Mouse (Mus musculus) gastrocnemius, postnatal 36 days (tissue): ENCODE measurements around the gene Bsn. TPM values are rescaled to one million over a fixed set of nuclear protein-coding genes. Genes with fewer than 3 reads are reported as not detected.
"Not testable (repeated sequence)": the region's sequence is repeated elsewhere in the genome, so short reads cannot be mapped to it uniquely, and the experiment has no call there.

Experiments used
- DNase-seq, 2 experiments: peaks; one replicate each; pipeline ENCODE4 v3.0.0; 2022
- intact Hi-C: fragments of 180-260 bp; cut with DNase I; formaldehyde crosslinking; loops from one replicate; pipeline ENCODE4 v1.15.1; 2025
- total RNA-seq, 2 experiments: library from RNA; stranded (reverse); gene quantifications; 2 replicates each; pipeline ENCODE4 v1.2.3; 2021

Bsn gene
- total RNA-seq, 2 experiments from 2014 or later = 0.05 TPM

DNA sequence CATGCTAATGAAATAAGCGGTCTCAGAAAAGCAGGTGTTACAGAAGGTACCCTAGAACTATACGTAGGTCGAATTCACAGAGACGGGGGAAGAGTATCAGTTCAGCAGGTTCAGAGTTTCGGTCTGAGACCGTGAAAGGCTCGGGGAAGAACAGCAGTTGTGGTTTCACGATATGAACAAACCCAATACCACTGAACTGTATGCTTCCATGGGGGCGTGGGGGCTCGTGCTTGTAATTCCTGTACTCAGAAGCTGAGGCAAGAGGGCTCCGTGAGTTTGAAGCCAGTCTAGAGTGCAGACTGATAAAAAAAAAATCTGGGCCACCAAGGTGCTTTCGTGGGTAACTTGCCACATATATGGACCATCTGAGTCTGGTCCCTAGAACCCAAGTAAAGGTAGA is 35.4 kb downstream of the Bsn start:
- intact Hi-C loops = no loop called here
- DNase-seq = no peak

DNA sequence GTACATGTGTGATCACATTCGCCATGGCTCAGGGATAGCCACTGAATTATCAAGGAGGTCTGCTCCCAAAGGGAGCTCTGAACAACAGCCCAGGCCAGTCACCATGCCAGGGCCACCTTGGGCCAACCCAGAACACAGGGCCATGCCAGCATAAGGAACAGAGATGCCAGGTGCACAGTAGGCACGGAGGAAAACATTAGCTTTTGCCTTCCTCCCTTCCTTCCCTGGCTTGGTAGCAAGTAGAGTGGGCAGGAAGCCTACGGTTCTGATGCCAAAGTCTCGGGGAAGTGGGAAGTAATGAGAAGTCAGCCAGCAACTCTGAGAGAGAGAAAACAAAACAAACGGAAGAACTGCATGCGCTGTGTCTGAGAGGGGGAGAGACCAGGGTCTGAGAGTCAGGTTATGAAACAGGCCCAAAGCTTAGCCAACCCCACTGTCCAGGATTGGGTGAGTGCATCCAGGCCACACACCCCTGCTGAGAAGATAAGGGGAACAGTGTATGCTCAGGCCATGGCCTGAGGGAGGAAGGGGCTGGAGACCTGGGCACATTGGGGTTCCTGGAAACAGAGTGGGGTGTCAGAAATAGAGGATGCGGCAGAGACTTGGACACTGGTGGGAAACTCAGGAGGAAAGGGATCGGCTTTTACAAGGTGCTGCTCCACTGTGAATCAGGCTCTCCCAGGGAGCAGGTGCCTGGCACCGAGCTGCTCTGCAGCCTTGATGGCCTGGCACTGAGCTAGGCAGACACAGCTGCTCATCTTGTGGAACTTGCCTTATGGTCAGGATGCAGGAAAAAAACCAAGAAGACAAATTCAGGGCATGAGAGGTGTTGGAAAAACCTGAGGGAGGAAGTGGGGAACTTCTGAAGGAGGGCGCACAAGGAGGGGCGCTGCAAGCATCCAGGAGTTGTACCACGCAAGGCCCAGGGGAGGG is 36.4 kb downstream of the Bsn start:
- intact Hi-C loops = no loop called here

DNA sequence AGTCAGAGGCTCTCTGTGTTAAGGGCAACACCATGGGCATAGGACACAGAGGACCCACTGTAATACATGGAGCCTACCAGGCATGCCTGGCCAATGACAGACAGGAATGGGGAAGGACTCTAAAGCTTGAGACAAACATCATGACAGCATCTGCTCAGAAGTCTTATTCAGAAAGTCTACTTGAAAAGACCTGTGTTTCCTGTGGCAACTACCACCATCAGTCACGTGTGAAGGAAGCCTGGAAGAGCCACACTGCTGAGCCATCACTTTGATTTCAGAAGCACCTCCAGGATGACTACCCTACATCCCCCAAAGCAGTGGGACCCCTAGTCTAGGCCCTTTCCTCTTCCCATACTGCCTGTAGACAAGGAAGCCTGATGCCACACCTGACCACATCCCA is 39.7 kb downstream of the Bsn start:
- intact Hi-C loops = no loop called here

More for the DNA sequence above, 36.4 kb downstream of the Bsn start:
- DNase-seq = no peak

GRCm38 (mm10) chr9:108149817-108150216 is 40.4 kb downstream of the Bsn start:
- DNase-seq = no peak
- intact Hi-C loops = no loop called here

More for the DNA sequence above, 39.7 kb downstream of the Bsn start:
- no peak for DNase-seq

GRCm38 (mm10) chr9:108147606-108148005 is 42.6 kb downstream of the Bsn start:
- no peak for DNase-seq
- intact Hi-C loops = no loop called here

- intact Hi-C loops = no loop called here
- no peak for DNase-seq
These were observed 43.7 kb downstream of the Bsn start for GRCm38 (mm10) chr9:108146451-108146850.

- no peak for DNase-seq
- intact Hi-C loops = no loop called here
These were observed 44.4 kb downstream of the Bsn start for GRCm38 (mm10) chr9:108145740-108146139.

GRCm38 (mm10) chr9:108144371-108145270 is 45.6 kb downstream of the Bsn start:
- no peak for DNase-seq
- intact Hi-C loops = loop anchor here (5.0 kb wide), 1 partner anchor 38 kb away; no protein-coding TSS in a partner anchor

- DNase-seq = no peak
- intact Hi-C loops = loop anchor here (5.0 kb wide), 1 partner anchor 39 kb away; no protein-coding TSS in a partner anchor
These were observed 46.7 kb downstream of the Bsn start for GRCm38 (mm10) chr9:108143470-108143869.

DNA sequence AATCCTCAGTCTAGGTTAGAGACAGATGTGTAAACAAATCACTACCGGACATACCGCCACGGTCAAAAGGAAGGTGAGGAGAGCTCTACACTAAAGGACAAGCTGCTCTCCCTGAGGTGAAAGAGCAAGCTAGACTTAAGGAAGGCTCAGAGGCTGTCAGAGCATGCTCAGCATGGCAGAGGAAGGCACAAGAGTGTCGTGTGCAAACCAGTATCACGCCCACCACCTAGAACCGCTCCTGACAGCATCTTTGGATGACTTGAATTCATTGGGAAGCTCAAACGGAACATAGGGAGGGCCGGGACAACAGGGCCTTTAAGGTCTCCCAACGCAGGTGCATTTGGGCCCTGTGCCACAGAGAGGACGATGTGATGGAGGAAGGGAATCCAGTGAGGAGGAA is 48.8 kb downstream of the Bsn start:
- intact Hi-C loops = loop anchor here (5.0 kb wide), 1 partner anchor 41 kb away; no protein-coding TSS in a partner anchor
- DNase-seq = no peak

DNA sequence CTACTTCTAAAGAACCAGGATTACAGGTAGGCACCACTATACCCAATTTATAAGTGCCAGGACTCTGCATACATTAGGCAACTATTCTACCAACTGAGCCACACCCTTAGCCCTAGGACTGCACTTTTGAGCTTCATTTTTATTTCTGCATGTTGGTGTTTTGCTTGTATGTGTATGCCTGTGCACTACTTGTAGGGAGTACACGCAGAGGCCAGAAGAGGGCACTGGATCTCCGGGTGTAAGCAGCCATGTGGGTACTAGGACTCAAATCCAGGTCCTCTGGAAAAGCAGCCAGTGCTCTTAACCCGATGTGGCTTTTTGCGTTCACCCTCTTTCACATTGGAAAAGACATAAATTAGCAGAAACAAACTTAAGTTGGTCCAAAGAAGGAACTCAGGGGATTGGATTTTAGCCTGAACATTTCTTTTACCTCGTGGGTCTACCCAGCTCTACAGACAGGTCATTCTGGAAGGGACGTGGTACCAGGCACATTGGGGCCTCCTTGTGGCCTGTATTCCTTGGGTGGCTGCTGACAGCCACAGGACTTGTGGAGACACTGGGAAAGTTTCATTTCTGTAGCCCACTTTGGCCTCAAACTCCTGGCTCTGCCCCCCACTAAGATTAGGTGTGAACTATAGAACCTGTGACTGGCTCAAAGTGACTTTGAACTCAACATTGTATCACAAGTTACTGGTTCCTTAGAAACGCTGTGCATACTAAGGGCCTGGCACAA is 50.1 kb downstream of the Bsn start:
- no peak for DNase-seq
- intact Hi-C loops = loop anchor here (5.0 kb wide), 1 partner anchor 42 kb away; no protein-coding TSS in a partner anchor

DNA sequence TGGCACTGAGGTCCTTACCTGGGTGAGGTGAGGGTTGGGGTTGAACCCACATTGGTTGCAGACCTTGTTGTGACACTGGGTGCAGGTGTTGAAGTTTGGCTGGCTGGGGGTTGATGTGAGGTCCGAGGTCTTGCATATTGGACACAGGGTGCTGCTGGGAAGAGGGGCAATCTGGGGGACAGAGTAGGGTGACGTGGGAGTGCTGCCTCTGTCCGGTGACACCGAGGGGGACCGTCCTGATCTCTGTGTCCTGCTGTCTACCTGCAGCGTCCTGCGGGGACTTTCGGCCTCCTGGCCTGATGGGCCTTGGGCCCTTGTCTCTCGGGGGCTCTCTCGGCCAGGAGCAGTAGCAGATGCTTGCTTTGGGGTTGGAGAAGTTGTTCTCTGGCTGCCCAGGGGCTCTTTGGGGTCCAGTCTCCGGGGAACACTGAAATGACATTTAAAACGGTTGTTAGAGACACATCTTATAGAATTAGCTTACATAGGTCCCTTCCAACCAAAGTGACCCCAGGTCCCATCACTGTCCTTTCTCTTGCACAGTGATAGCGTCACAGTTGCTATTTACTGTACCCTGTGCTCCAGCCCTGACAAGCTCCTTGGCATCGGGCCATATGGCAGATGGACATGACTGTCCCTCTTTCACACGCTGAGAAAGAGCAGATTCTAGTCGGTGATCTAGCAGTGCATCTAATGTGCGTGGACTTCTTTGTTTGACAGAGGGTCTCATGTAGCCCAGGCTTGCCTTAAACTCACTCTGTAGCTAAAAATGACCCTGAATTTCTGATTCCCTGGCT is 50.8 kb downstream of the Bsn start:
- intact Hi-C loops = no loop called here
- no peak for DNase-seq

DNA sequence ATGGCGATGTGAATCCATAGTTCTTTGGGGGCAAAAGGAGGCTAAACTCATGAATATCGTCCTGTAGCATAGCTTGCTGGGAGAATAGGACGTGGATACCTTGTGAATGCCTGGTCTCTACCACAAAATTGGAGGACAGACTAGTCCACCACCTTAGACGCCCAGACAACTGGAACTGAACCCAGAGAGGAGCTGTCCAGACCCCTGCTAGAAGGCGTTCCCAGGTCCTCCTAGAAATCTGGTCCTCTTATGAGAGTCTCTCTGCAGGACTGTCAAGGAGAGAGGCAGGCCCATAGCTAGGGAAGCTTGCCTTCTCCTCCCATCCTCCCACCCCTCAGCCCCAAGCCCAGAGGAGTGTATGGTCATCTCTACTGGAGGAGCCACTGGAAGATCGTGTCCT is 52.1 kb downstream of the Bsn start:
- DNase-seq = no peak
- intact Hi-C loops = no loop called here

DNA sequence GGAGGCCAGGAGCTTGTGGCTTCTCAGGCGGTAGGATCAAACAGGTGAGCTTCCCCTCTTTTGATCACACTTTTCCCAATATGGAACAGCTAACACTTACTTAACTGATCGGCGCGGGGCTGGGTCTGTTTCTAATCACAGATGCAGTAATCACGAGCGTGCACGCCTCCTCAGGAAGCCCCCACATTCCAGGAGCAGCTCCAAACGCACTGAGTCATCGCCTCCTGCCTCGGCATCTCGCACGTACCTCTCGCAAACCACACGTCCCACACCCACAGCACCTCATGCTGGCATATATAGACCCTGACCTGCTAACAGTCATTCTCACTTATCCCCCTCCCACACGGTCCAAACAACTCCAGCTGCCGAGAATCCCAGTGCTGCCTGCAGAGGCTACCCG is 52.7 kb downstream of the Bsn start:
- intact Hi-C loops = no loop called here
- DNase-seq = no peak

DNA sequence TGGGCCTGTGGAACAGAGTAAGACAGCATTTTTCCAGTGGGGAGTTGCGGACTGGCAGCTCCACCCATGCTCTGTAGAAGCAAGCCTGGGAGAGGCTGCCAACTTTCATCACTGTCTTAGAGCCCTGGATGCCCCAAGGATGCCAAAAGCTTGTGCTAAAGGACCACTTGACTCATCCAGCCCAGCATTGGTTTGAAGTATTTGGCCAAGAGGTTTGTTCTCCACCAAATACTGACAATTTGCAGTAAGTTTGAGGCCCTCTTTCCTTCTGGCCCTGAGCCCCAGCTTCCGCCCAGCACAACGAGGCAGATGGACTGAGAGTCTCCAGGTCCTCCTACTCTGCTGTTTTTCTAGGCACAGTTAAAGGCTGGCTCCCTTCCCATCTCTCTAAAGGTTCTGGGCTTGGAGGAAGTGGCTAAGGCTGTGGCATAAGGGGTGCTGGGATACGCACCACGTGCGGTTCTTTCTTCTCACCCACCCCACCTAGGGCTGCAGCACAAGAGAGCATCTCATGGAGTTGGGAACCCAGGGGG is 53.2 kb downstream of the Bsn start:
- intact Hi-C loops = no loop called here
- no peak for DNase-seq

DNA sequence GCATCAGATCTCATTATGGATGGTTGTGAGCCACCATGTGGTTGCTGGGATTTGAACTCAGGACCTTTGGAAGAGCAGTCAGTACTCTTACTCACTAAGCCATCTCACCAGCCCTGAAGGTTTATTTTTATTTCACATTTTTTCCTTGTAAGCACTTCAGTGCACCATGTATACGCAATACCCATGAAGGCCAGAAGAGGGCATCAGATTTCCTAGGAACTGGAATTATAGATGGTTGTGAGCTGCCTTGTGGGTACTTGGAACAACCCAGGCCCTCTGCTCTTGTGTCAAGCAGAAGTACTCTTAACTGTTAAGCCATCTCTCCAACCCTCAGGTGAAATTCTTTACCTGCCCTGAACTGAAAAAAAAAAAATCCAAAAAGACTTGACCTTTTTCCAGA is 54.0 kb downstream of the Bsn start:
- intact Hi-C loops = no loop called here
- no peak for DNase-seq

- DNase-seq, intact Hi-C loops: not testable (repeated sequence)
These were observed 54.5 kb downstream of the Bsn start for GRCm38 (mm10) chr9:108135679-108136078.

DNA sequence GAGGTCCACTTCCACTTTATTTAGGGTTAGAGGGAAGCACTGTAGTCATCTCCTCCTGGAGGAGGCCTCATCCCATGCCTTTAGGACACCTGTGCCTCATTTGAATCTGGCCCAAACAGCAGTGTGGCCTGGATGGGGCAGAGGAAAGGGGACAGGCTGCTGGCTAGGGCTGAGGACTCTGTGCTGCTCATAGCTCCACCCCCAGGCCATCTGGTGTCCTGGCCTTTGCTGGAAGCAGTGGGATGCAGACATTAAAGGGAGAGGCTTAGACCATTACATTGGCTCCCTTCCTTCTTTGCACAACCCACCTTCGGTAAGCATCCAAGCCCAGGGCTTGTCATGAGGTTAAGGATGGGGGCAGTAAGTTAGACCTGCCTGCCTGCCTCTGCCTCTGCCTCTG is 56.7 kb downstream of the Bsn start:
- DNase-seq = no peak
- intact Hi-C loops = no loop called here

- intact Hi-C loops = no loop called here
- DNase-seq = no peak
These were observed 57.8 kb downstream of the Bsn start for GRCm38 (mm10) chr9:108132373-108132772.
